Mouse (Mus musculus): ENCODE data around the gene Tns2. TPM values are rescaled to one million over a fixed set of nuclear protein-coding genes. Genes with fewer than 3 reads are reported as not detected.

Tns2 gene
- polyA plus RNA-seq, 1 experiment from 2014 or later = 45.9 TPM

- DNase-seq (ENCODE audit: low spot score) = peak; percentile 55
- peak overlapping the region; percentile 65 for H3K4me2 ChIP-seq (ENCODE audit: low read depth, low read length)
These were observed 953 bp upstream of the Tns2 start for GRCm38 (mm10) chr15:102099260-102099659.

GRCm38 (mm10) chr15:102099771-102100160 is 447 bp upstream of the Tns2 start:
- DNase-seq (ENCODE audit: low spot score) (no peak), ATAC-seq (ENCODE audit: low read depth) (no peak)
- Histone ChIP-seq H3K36me3 (ENCODE audit: control insufficient read depth, insufficient read depth, low read length) (peaks cover 27% of the 10 kb centered on the region), H3K27ac (replicated peaks; ENCODE audit: low read depth, low read length) (peak overlapping the region; percentile 99), H3K9ac (ENCODE audit: low read depth, low read length) (peak overlapping the region; percentile 71), H3K4me3 (ENCODE audit: low read depth, low read length) (peak overlapping the region; percentile 63), H3K27me3 (replicated peaks; ENCODE audit: control insufficient read depth, insufficient read depth, low read length) (no peaks in the 10 kb centered on the region), H3K4me2 (ENCODE audit: low read depth, low read length) (peak overlapping the region; percentile 65), H3K9me3 (ENCODE audit: control insufficient read depth, low read length) (no peaks in the 10 kb centered on the region), H3K4me1 (ENCODE audit: control insufficient read depth, insufficient read depth, low read length) (peaks cover 59% of the 10 kb centered on the region)
- 16% methylated on average over 8 of the region's 8 CpGs for WGBS

More at GRCm38 (mm10) chr15:102099260-102099659, 953 bp upstream of the Tns2 start:
- peaks cover 29% of the 10 kb centered on the region for H3K36me3 ChIP-seq (ENCODE audit: control insufficient read depth, insufficient read depth, low read length)
- H3K9ac ChIP-seq (ENCODE audit: low read depth, low read length) = peak overlapping the region; percentile 71
- H3K4me1 ChIP-seq (ENCODE audit: control insufficient read depth, insufficient read depth, low read length) = peaks cover 55% of the 10 kb centered on the region
- H3K27ac ChIP-seq (replicated peaks; ENCODE audit: low read depth, low read length) = peak overlapping the region; percentile 99
- no peak for ATAC-seq (ENCODE audit: low read depth)
- no peaks in the 10 kb centered on the region for H3K27me3 ChIP-seq (replicated peaks; ENCODE audit: control insufficient read depth, insufficient read depth, low read length)
- H3K4me3 ChIP-seq (ENCODE audit: low read depth, low read length) = peak overlapping the region; percentile 63
- H3K9me3 ChIP-seq (ENCODE audit: control insufficient read depth, low read length) = no peaks in the 10 kb centered on the region
- WGBS = 31% methylated on average over 5 of the region's 5 CpGs

GRCm38 (mm10) chr15:102100996-102101671 is 921 bp downstream of the Tns2 start:
- Histone ChIP-seq H3K4me3 (ENCODE audit: low read depth, low read length) (peak overlapping the region; percentile 63), H3K36me3 (ENCODE audit: control insufficient read depth, insufficient read depth, low read length) (peaks cover 25% of the 10 kb centered on the region), H3K27ac (replicated peaks; ENCODE audit: low read depth, low read length) (peak overlapping the region; percentile 99), H3K4me2 (ENCODE audit: low read depth, low read length) (peak overlapping the region; percentile 65), H3K9ac (ENCODE audit: low read depth, low read length) (peak overlapping the region; percentile 71), H3K9me3 (ENCODE audit: control insufficient read depth, low read length) (no peaks in the 10 kb centered on the region), H3K27me3 (replicated peaks; ENCODE audit: control insufficient read depth, insufficient read depth, low read length) (no peaks in the 10 kb centered on the region), H3K4me1 (ENCODE audit: control insufficient read depth, insufficient read depth, low read length) (peaks cover 68% of the 10 kb centered on the region)
- peak; percentile 93 for DNase-seq (ENCODE audit: low spot score)
- ATAC-seq (ENCODE audit: low read depth) = peak; percentile 51
- 7% methylated on average over 10 of the region's 10 CpGs for WGBS

- Histone ChIP-seq H3K27ac (replicated peaks; ENCODE audit: low read depth, low read length) (peak overlapping the region; percentile 99), H3K9me3 (ENCODE audit: control insufficient read depth, low read length) (no peaks in the 10 kb centered on the region), H3K4me2 (ENCODE audit: low read depth, low read length) (peak overlapping the region; percentile 65), H3K27me3 (replicated peaks; ENCODE audit: control insufficient read depth, insufficient read depth, low read length) (no peaks in the 10 kb centered on the region), H3K9ac (ENCODE audit: low read depth, low read length) (peak overlapping the region; percentile 74), H3K4me1 (ENCODE audit: control insufficient read depth, insufficient read depth, low read length) (peaks cover 68% of the 10 kb centered on the region), H3K36me3 (ENCODE audit: control insufficient read depth, insufficient read depth, low read length) (peaks cover 28% of the 10 kb centered on the region; the same call in 1 of the 2 replicates), H3K4me3 (ENCODE audit: low read depth, low read length) (peak overlapping the region; percentile 63)
- WGBS = 23% methylated on average over 9 of the region's 11 CpGs
- DNase-seq (ENCODE audit: low spot score) = peak; percentile 67
- no peak; the same call in 1 of the 2 replicates for ATAC-seq (ENCODE audit: low read depth)
These were observed 1.7 kb downstream of the Tns2 start for GRCm38 (mm10) chr15:102101672-102102541.

GRCm38 (mm10) chr15:102102548-102103121 is 2.4 kb downstream of the Tns2 start:
- peak; percentile 69 for DNase-seq (ENCODE audit: low spot score)
- 13% methylated on average over 3 of the region's 6 CpGs for WGBS
- Histone ChIP-seq H3K9ac (ENCODE audit: low read depth, low read length) (peak overlapping the region; percentile 74), H3K4me1 (ENCODE audit: control insufficient read depth, insufficient read depth, low read length) (peaks cover 64% of the 10 kb centered on the region), H3K36me3 (ENCODE audit: control insufficient read depth, insufficient read depth, low read length) (peaks cover 30% of the 10 kb centered on the region), H3K4me3 (ENCODE audit: low read depth, low read length) (peak overlapping the region; percentile 63), H3K9me3 (ENCODE audit: control insufficient read depth, low read length) (no peaks in the 10 kb centered on the region), H3K4me2 (ENCODE audit: low read depth, low read length) (peak overlapping the region; percentile 65), H3K27me3 (replicated peaks; ENCODE audit: control insufficient read depth, insufficient read depth, low read length) (no peaks in the 10 kb centered on the region), H3K27ac (replicated peaks; ENCODE audit: low read depth, low read length) (peak overlapping the region; percentile 99)
- no peak for ATAC-seq (ENCODE audit: low read depth)

- H3K9ac ChIP-seq (ENCODE audit: low read depth, low read length) = peak overlapping the region; percentile 74
- peak; percentile 70 for DNase-seq (ENCODE audit: low spot score)
- no peaks in the 10 kb centered on the region for H3K9me3 ChIP-seq (ENCODE audit: control insufficient read depth, low read length)
- peak overlapping the region; percentile 63 for H3K4me3 ChIP-seq (ENCODE audit: low read depth, low read length)
- WGBS = 6% methylated on average over 14 of the region's 14 CpGs
- ATAC-seq (ENCODE audit: low read depth) = no peak; the same call in 1 of the 2 replicates
- no peaks in the 10 kb centered on the region for H3K27me3 ChIP-seq (replicated peaks; ENCODE audit: control insufficient read depth, insufficient read depth, low read length)
- H3K4me1 ChIP-seq (ENCODE audit: control insufficient read depth, insufficient read depth, low read length) = peaks cover 56% of the 10 kb centered on the region
- H3K36me3 ChIP-seq (ENCODE audit: control insufficient read depth, insufficient read depth, low read length) = peaks cover 38% of the 10 kb centered on the region
- H3K27ac ChIP-seq (replicated peaks; ENCODE audit: low read depth, low read length) = peak overlapping the region; percentile 99
- peak overlapping the region; percentile 65 for H3K4me2 ChIP-seq (ENCODE audit: low read depth, low read length)
These were observed 3.2 kb downstream of the Tns2 start for GRCm38 (mm10) chr15:102103371-102103946.

- Histone ChIP-seq H3K4me1 (ENCODE audit: control insufficient read depth, insufficient read depth, low read length) (peaks cover 56% of the 10 kb centered on the region), H3K36me3 (ENCODE audit: control insufficient read depth, insufficient read depth, low read length) (peaks cover 44% of the 10 kb centered on the region), H3K9ac (ENCODE audit: low read depth, low read length) (peak overlapping the region; percentile 74), H3K27me3 (replicated peaks; ENCODE audit: control insufficient read depth, insufficient read depth, low read length) (no peaks in the 10 kb centered on the region), H3K9me3 (ENCODE audit: control insufficient read depth, low read length) (no peaks in the 10 kb centered on the region), H3K4me3 (ENCODE audit: low read depth, low read length) (peak overlapping the region; percentile 63), H3K27ac (replicated peaks; ENCODE audit: low read depth, low read length) (peak overlapping the region; percentile 99), H3K4me2 (ENCODE audit: low read depth, low read length) (peak overlapping the region; percentile 65)
- 27% methylated on average over 12 of the region's 12 CpGs for WGBS
- ATAC-seq (ENCODE audit: low read depth) (no peak; the same call in 1 of the 2 replicates), DNase-seq (ENCODE audit: low spot score) (peak; percentile 44)
These were observed 3.8 kb downstream of the Tns2 start for GRCm38 (mm10) chr15:102103947-102104555.

- peaks cover 49% of the 10 kb centered on the region for H3K4me1 ChIP-seq (ENCODE audit: control insufficient read depth, insufficient read depth, low read length)
- peak overlapping the region; percentile 65 for H3K4me2 ChIP-seq (ENCODE audit: low read depth, low read length)
- DNase-seq (ENCODE audit: low spot score) (peak; percentile 66), ATAC-seq (ENCODE audit: low read depth) (no peak)
- no peaks in the 10 kb centered on the region for H3K27me3 ChIP-seq (replicated peaks; ENCODE audit: control insufficient read depth, insufficient read depth, low read length)
- WGBS = 26% methylated on average over 4 of the region's 5 CpGs
- H3K27ac ChIP-seq (replicated peaks; ENCODE audit: low read depth, low read length) = peak overlapping the region; percentile 99
- H3K9me3 ChIP-seq (ENCODE audit: control insufficient read depth, low read length) = no peaks in the 10 kb centered on the region
- H3K4me3 ChIP-seq (ENCODE audit: low read depth, low read length) = no peak overlapping the region
- H3K9ac ChIP-seq (ENCODE audit: low read depth, low read length) = no peak overlapping the region; the same call in 1 of the 2 replicates
- peaks cover 56% of the 10 kb centered on the region for H3K36me3 ChIP-seq (ENCODE audit: control insufficient read depth, insufficient read depth, low read length)
These were observed 5.1 kb downstream of the Tns2 start for GRCm38 (mm10) chr15:102105360-102105759.
